Mouse (Mus musculus) embryonic facial prominence, embryonic 12.5 days (tissue): ENCODE data around the gene Wdr64. TPM values are rescaled to one million over a fixed set of nuclear protein-coding genes. Genes with fewer than 3 reads are reported as not detected.

Experiments
- ATAC-seq: fragments of 200-750 bp; cut with Nextera tagmentation; 2 replicates; pipeline ENCODE4 v1.8.0; 2017; ENCODE audit not compliant: insufficient number of reproducible peaks, insufficient read depth, low FRiP score, low TSS enrichment
- H3K27ac ChIP-seq: fragments of 300-500 bp; sonication (generic); 2 replicates; pipeline ENCODE4 v1.5.1; 2016; ENCODE audit warnings: mild to moderate bottlenecking
- H3K27me3 ChIP-seq: fragments of 300-500 bp; sonication (generic); 2 replicates; pipeline ENCODE4 v1.6.1; 2016; ENCODE audit warnings: mild to moderate bottlenecking, moderate library complexity
- H3K36me3 ChIP-seq: fragments of 300-500 bp; sonication (generic); 2 replicates; pipeline ENCODE4 v1.6.1; 2016; ENCODE audit warnings: mild to moderate bottlenecking
- H3K4me1 ChIP-seq: fragments of 300-500 bp; sonication (generic); 2 replicates; pipeline ENCODE4 v1.6.1; 2016
- H3K4me2 ChIP-seq: fragments of 300-500 bp; sonication (generic); replicated peaks from 2 replicates; pipeline ENCODE4 v1.6.1; 2016; ENCODE audit warnings: mild to moderate bottlenecking, moderate library complexity
- H3K4me3 ChIP-seq: fragments of 300-500 bp; sonication (generic); 2 replicates; pipeline ENCODE4 v1.5.1; 2016; ENCODE audit warnings: mild to moderate bottlenecking
- H3K9ac ChIP-seq: fragments of 300-500 bp; sonication (generic); 2 replicates; pipeline ENCODE4 v1.6.1; 2016; ENCODE audit warnings: mild to moderate bottlenecking, moderate library complexity
- H3K9me3 ChIP-seq: fragments of 300-500 bp; sonication (generic); 2 replicates; pipeline ENCODE4 v1.6.1; 2016; ENCODE audit warnings: mild to moderate bottlenecking, moderate library complexity
- WGBS: fragments of 180-500 bp; shearing (Covaris S2); methylation state at CpG from one replicate; pipeline ENCODE4 v1.1.7; 2016; 5-methylcytosine and 5-hydroxymethylcytosine counted together
- polyA plus RNA-seq: library from polyadenylated mRNA; unstranded; fragments of >200 nt; fragmentation: Nextera tagmentation; extraction: Ambion mirVana; gene quantifications from 2 replicates; pipeline ENCODE4 v1.2.1, GENCODE M21; 2016

Wdr64 gene
- polyA plus RNA-seq = not detected in 2 replicates

DNA sequence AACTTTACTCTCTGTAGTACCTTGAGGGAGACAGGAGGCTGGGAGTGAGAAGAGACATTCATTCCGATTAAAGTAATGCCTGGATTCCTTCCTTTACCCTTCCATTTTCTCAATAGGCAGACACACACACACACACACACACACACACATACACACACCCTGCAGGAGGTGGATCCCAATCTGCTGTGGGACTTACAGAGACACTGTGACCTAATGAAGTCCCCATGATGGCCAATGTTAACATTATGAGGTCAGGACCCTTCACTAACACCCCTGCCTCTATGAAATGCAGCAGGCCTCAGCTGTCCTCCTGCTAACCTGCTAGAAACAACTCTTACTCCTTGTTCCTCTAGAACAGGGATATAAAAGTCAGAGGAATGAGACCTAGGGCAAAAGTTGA, at the start of gene Wdr64:
Gene Wdr64 (plus strand): TSS at position 301 of the 400 bp plus-strand sequence.
- no peak within 1 kb of the TSS for H3K4me2 ChIP-seq
- H3K4me1 ChIP-seq = 0 out of 2 replicates have a peak, but pooled peaks cover 2% of the 10 kb centered on the region
- no peak within 1 kb of the TSS for H3K27ac ChIP-seq
- no peak within 1 kb of the TSS for H3K4me3 ChIP-seq
- H3K27me3 ChIP-seq = no peaks in the 10 kb centered on the region
- no peak for ATAC-seq
- H3K9me3 ChIP-seq = no peaks in the 10 kb centered on the region
- H3K9ac ChIP-seq = no peak within 1 kb of the TSS
- 72% methylated on average over 1 of the region's 1 CpGs for WGBS
- no peaks in the 10 kb centered on the region for H3K36me3 ChIP-seq

DNA sequence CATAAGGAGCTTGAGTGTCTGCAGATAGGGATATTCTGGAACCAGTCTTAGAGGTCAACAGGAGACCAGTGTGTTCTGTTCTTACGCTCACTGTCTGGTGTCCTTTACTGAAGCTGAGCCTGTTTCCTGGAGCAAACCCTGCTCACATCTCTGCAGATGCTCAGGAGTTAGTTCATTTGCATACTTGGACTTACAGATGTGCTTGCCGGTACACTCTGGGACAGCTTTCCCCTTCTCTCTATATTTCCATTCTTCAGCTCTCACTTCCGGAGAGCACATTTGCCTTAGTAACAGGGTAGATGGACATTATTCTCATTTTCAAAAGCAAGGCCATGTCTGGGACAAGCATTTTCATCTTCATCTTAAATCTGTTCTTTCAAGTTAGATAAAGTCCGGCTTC, 49.8 kb upstream of the Wdr64 start:
- Histone ChIP-seq H3K9me3 (no peaks in the 10 kb centered on the region), H3K27me3 (no peaks in the 10 kb centered on the region), H3K9ac (no peak overlapping the region), H3K36me3 (no peaks in the 10 kb centered on the region), H3K4me2 (no peak overlapping the region), H3K4me3 (no peak overlapping the region), H3K4me1 (no peaks in the 10 kb centered on the region), H3K27ac (no peak overlapping the region)
- WGBS = 94% methylated on average over 4 of the region's 4 CpGs
- ATAC-seq = no peak

GRCm38 (mm10) chr1:175659900-175660299, 38.5 kb upstream of the Wdr64 start:
- Histone ChIP-seq H3K9me3 (no peaks in the 10 kb centered on the region), H3K4me2 (no peak overlapping the region), H3K4me3 (no peak overlapping the region), H3K4me1 (no peaks in the 10 kb centered on the region), H3K27me3 (no peaks in the 10 kb centered on the region), H3K27ac (no peak overlapping the region), H3K36me3 (no peaks in the 10 kb centered on the region), H3K9ac (no peak overlapping the region)
- ATAC-seq = no peak
- 89% methylated on average over 4 of the region's 4 CpGs for WGBS

GRCm38 (mm10) chr1:175668666-175669405, 29.6 kb upstream of the Wdr64 start:
- 78% methylated on average over 5 of the region's 5 CpGs for WGBS
- Histone ChIP-seq H3K9ac (no peak overlapping the region), H3K4me2 (no peak overlapping the region), H3K27ac (no peak overlapping the region), H3K27me3 (no peaks in the 10 kb centered on the region), H3K4me1 (peaks cover 5% of the 10 kb centered on the region; the same call in 1 of the 2 replicates), H3K4me3 (no peak overlapping the region), H3K9me3 (no peaks in the 10 kb centered on the region), H3K36me3 (no peaks in the 10 kb centered on the region)
- no peak for ATAC-seq

- H3K27ac ChIP-seq = no peak overlapping the region
- H3K9me3 ChIP-seq = no peaks in the 10 kb centered on the region
- H3K27me3 ChIP-seq = no peaks in the 10 kb centered on the region
- 79% methylated on average over 3 of the region's 3 CpGs for WGBS
- H3K9ac ChIP-seq = no peak overlapping the region
- no peaks in the 10 kb centered on the region for H3K36me3 ChIP-seq
- ATAC-seq = no peak
- H3K4me2 ChIP-seq = no peak overlapping the region
- peaks cover 5% of the 10 kb centered on the region; the same call in 1 of the 2 replicates for H3K4me1 ChIP-seq
- H3K4me3 ChIP-seq = no peak overlapping the region
Measured at GRCm38 (mm10) chr1:175669456-175669855, 28.9 kb upstream of the Wdr64 start.

DNA sequence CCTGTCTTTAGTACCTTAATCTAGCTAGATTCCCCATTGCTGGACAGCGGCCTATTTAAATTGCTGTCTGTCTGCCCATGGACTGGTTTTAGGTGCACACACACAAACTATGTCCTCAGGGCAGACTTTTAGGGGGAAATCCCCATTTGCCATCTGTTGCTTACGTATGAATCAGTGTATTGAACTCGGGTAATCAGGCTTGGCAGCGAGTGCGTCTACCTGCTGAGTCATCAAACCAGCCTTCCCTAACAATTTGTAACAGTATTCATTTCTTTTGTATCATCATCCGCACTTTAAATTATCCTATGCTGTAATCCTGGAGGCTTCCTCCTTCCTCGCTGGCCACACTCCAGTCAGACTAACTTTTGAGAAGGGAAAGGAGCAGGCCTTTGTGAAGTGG, 28.4 kb upstream of the Wdr64 start:
- 68% methylated on average over 7 of the region's 7 CpGs for WGBS

DNA sequence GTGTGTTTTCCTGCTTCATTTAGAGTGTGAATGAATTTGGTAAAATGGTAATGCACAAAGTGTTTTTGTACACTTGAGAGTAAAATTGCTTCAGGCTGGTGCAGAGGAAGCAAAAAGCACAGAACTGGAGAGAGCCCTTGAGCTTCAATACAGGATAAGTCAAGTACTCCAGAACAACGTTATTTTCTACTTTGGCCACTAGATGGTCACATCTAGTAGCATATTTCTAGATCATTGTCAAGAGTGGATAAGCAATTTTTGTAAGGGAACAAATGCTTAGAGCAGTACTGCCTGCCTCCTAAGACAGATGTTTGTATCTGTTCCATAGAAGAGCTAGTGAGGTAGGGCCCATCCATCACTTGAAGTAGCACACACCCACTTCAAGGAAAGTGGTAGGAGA, 26.8 kb upstream of the Wdr64 start:
- H3K9ac ChIP-seq = no peak overlapping the region
- no peaks in the 10 kb centered on the region for H3K27me3 ChIP-seq
- no peaks in the 10 kb centered on the region for H3K9me3 ChIP-seq
- H3K4me2 ChIP-seq = no peak overlapping the region
- no peak overlapping the region for H3K4me3 ChIP-seq
- no peaks in the 10 kb centered on the region for H3K36me3 ChIP-seq
- H3K27ac ChIP-seq = no peak overlapping the region
- no peak for ATAC-seq
- 40% methylated on average over 1 of the region's 1 CpGs for WGBS
- no peaks in the 10 kb centered on the region for H3K4me1 ChIP-seq

More for the DNA sequence above, 28.4 kb upstream of the Wdr64 start:
- no peak overlapping the region for H3K4me3 ChIP-seq
- H3K27me3 ChIP-seq = no peaks in the 10 kb centered on the region
- no peak overlapping the region for H3K4me2 ChIP-seq
- H3K36me3 ChIP-seq = no peaks in the 10 kb centered on the region
- H3K27ac ChIP-seq = no peak overlapping the region
- no peak for ATAC-seq
- H3K9me3 ChIP-seq = no peaks in the 10 kb centered on the region
- H3K4me1 ChIP-seq = peaks cover 5% of the 10 kb centered on the region; the same call in 1 of the 2 replicates
- H3K9ac ChIP-seq = no peak overlapping the region

DNA sequence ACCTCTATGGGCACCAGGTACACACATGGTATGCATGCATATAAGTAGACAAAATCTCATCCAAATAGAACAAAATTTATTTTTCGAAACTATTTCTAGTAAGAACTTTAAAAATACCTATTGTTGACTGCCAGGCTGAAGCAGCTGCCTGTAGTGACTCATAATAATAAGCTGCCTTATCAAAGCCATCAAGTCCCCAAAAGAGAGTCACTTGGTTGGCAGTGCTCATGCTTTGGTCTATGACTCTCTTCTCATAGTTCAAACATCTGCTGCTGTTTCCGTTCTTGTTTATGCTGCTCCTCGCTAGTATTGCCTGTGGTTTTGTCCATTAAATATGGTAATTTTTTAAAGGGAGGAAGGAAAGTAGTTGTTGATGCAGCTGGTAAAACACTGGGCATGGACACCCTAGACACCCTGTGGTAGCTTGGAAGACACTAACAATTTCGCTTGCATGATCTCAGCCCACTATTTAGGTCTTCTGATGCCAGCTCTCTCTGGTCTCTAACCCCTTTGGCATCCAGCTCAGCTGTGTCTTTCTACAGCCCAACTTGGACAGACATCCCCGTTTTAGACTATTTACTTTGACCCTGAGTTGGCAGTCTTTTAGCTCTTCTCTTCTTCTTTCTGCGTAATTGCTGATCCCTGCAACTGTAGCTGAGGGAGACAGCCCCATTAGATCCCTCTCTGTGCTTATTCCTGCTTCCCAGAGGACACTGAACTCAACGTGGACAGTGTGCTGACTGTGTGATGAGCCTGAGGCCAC, 24.6 kb upstream of the Wdr64 start:
- Histone ChIP-seq H3K4me1 (no peaks in the 10 kb centered on the region), H3K36me3 (no peaks in the 10 kb centered on the region), H3K27me3 (no peaks in the 10 kb centered on the region), H3K4me3 (no peak overlapping the region), H3K9ac (no peak overlapping the region), H3K4me2 (no peak overlapping the region), H3K9me3 (no peaks in the 10 kb centered on the region), H3K27ac (no peak overlapping the region)
- no peak for ATAC-seq
- 78% methylated on average over 7 of the region's 7 CpGs for WGBS

- 91% methylated on average over 6 of the region's 6 CpGs for WGBS
- Histone ChIP-seq H3K4me1 (no peaks in the 10 kb centered on the region), H3K9me3 (no peaks in the 10 kb centered on the region), H3K4me3 (no peak overlapping the region), H3K27me3 (no peaks in the 10 kb centered on the region), H3K27ac (no peak overlapping the region), H3K9ac (no peak overlapping the region), H3K36me3 (no peaks in the 10 kb centered on the region), H3K4me2 (no peak overlapping the region)
- no peak for ATAC-seq
Measured at GRCm38 (mm10) chr1:175675116-175675515, 23.3 kb upstream of the Wdr64 start.

DNA sequence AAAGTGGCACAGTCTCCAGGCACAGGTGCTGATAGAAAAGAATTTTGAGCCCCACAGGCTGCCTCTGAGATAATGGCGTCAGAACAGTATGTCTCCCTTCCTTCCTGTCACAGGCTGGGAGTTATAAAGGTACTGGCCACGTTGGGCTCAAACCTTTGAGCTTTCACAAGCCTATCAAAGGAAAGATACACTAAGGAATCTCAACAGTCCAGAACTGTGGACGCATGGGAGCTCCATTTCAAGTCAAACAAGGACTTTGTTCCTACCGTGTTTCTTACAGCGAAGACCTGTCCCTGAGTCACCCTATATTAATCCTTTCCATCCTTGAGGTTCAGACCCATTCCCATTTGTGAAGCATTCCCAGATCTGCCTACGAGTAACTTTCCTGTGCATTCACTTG, 20.9 kb upstream of the Wdr64 start:
- Histone ChIP-seq H3K4me1 (no peaks in the 10 kb centered on the region), H3K36me3 (no peaks in the 10 kb centered on the region), H3K9ac (no peak overlapping the region), H3K9me3 (no peaks in the 10 kb centered on the region), H3K27ac (no peak overlapping the region), H3K27me3 (no peaks in the 10 kb centered on the region), H3K4me3 (no peak overlapping the region), H3K4me2 (no peak overlapping the region)
- 80% methylated on average over 6 of the region's 6 CpGs for WGBS
- no peak for ATAC-seq

DNA sequence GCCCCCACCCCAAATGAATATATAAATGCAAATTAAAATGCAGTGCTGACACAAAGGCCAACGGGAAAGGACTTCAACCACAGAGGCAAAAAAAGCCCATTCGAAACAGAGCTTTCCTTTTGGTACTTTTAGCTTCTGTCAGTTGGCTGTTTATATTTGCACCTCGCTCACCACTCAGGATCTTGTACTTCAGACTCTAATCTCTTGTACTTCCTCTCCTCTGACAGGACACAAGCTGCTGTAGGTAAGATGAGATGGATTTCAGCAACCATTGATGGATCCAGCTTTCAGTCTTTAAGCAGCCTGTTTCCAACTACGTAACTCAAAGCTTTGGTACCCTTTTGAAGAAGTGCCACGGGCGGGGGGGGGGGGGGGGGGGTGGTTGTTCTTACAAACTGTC, 17.4 kb upstream of the Wdr64 start:
- Histone ChIP-seq H3K36me3 (0 out of 2 replicates have a peak, but pooled peaks cover 1% of the 10 kb centered on the region), H3K9me3 (no peaks in the 10 kb centered on the region), H3K4me3 (no peak overlapping the region), H3K27ac (no peak overlapping the region), H3K4me1 (no peaks in the 10 kb centered on the region), H3K27me3 (no peaks in the 10 kb centered on the region), H3K9ac (no peak overlapping the region), H3K4me2 (no peak overlapping the region)
- WGBS = 86% methylated on average over 6 of the region's 6 CpGs
- no peak for ATAC-seq

DNA sequence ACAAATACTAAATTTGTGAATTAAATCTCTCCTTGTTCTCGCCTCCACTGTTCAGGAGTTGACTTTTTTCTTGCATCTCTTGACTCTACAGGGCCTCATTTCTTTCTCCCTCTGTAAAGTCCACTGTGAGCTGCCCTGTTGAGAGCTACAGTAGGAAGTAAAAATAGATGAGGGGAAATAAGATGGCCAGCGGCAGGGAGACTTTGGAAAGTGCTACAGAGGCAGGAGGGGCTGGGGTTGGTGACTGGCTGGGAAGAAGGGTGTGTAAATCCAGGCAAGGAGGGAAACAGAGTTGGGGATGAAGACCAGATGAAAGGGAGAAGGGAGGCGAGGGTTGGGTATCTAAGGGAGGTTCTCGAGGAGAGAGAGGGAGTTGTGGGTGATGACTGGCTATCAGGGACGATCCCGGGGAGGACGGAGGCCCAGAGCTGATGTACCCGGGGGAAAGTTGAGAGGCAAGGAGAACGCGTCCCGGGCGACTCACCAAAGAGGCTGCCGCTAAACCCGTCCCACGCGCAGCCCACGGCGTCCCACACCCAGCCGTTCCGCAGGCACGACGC, 6.6 kb upstream of the Wdr64 start:
- Histone ChIP-seq H3K9ac (peak overlapping the region; percentile 75), H3K9me3 (no peaks in the 10 kb centered on the region), H3K36me3 (peaks cover 9% of the 10 kb centered on the region; the same call in 1 of the 2 replicates), H3K4me2 (peak overlapping the region; percentile 74), H3K27me3 (no peaks in the 10 kb centered on the region), H3K4me3 (peak overlapping the region; percentile 68), H3K4me1 (peaks cover 18% of the 10 kb centered on the region; the same call in 1 of the 2 replicates), H3K27ac (peak overlapping the region; percentile 82)
- 2% methylated on average over 22 of the region's 22 CpGs for WGBS
- ATAC-seq = no peak
